Mouse (Mus musculus): ENCODE data around the gene Sgip1.

Sgip1 gene

GRCm38 (mm10) chr4:102775596-102776270 is 34.6 kb downstream of the Sgip1 start:
- DNase-seq: no peak

GRCm38 (mm10) chr4:102779902-102780301 is 38.8 kb downstream of the Sgip1 start:
- DNase-seq: no peak

- no peak for DNase-seq
Measured at GRCm38 (mm10) chr4:102783063-102783748, 42.1 kb downstream of the Sgip1 start.

GRCm38 (mm10) chr4:102785158-102785557 is 44.1 kb downstream of the Sgip1 start:
- DNase-seq: no peak

GRCm38 (mm10) chr4:102792100-102792790 is 51.1 kb downstream of the Sgip1 start:
- no peak for DNase-seq

GRCm38 (mm10) chr4:102801471-102801870 is 60.4 kb downstream of the Sgip1 start:
- no peak for DNase-seq

- no peak for DNase-seq
Measured at GRCm38 (mm10) chr4:102801936-102802335, 60.8 kb downstream of the Sgip1 start.

- no peak for DNase-seq
Measured at GRCm38 (mm10) chr4:102804611-102805010, 63.5 kb downstream of the Sgip1 start.

- DNase-seq: no peak
Measured at GRCm38 (mm10) chr4:102806987-102807386, 65.9 kb downstream of the Sgip1 start.

GRCm38 (mm10) chr4:102808258-102808657 is 67.2 kb downstream of the Sgip1 start:
- DNase-seq: no peak

GRCm38 (mm10) chr4:102809296-102809695 is 68.2 kb downstream of the Sgip1 start:
- no peak for DNase-seq

- DNase-seq: no peak
Measured at GRCm38 (mm10) chr4:102810277-102810676, 69.2 kb downstream of the Sgip1 start.

- DNase-seq: no peak
Measured at GRCm38 (mm10) chr4:102811007-102811805, 70.1 kb downstream of the Sgip1 start.

- no peak for DNase-seq
Measured at GRCm38 (mm10) chr4:102813346-102813745, 72.2 kb downstream of the Sgip1 start.

GRCm38 (mm10) chr4:102821786-102822185 is 80.7 kb downstream of the Sgip1 start:
- no peak for DNase-seq

GRCm38 (mm10) chr4:102824494-102824893 is 83.4 kb downstream of the Sgip1 start:
- no peak for DNase-seq

- no peak for DNase-seq
Measured at GRCm38 (mm10) chr4:102826159-102826558, 85.1 kb downstream of the Sgip1 start.

- DNase-seq: no peak
Measured at GRCm38 (mm10) chr4:102828518-102828917, 87.4 kb downstream of the Sgip1 start.

GRCm38 (mm10) chr4:102833191-102833590 is 92.1 kb downstream of the Sgip1 start:
- DNase-seq: no peak

GRCm38 (mm10) chr4:102833726-102834125 is 92.6 kb downstream of the Sgip1 start:
- no peak for DNase-seq

GRCm38 (mm10) chr4:102834710-102835109 is 93.6 kb downstream of the Sgip1 start:
- no peak for DNase-seq

GRCm38 (mm10) chr4:102840062-102840798 is 99.1 kb downstream of the Sgip1 start:
- DNase-seq: no peak
